Mouse (Mus musculus) liver, postnatal 0 days (tissue): Measurements from ENCODE around the gene Zfp383. TPM values are rescaled to one million over a fixed set of nuclear protein-coding genes. Genes with fewer than 3 reads are reported as not detected.

Experiments
- ATAC-seq: fragments of 200-750 bp; cut with Nextera tagmentation; 2 replicates; pipeline ENCODE4 v1.8.0; 2017; ENCODE audit warnings: mild to moderate bottlenecking, moderate library complexity
- DNase-seq: peaks from one replicate; pipeline ENCODE4 v3.0.0-alpha.2; 2016
- H3K27ac ChIP-seq: fragments of 300-500 bp; sonication (generic); 2 replicates; pipeline ENCODE4 v1.5.1; 2014; ENCODE audit warnings: antibody characterized with exemption, moderate library complexity, mild to moderate bottlenecking, low read depth
- H3K27me3 ChIP-seq: fragments of 300-500 bp; sonication (generic); 2 replicates; pipeline ENCODE4 v1.6.1; 2014; ENCODE audit warnings: low read length, control low read depth, mixed read lengths; ENCODE audit not compliant: insufficient read depth
- H3K36me3 ChIP-seq: fragments of 300-500 bp; sonication (generic); replicated peaks from 2 replicates; pipeline ENCODE4 v1.6.1; 2014; ENCODE audit warnings: mild to moderate bottlenecking, control low read depth, low read length, moderate library complexity, mixed read lengths; ENCODE audit not compliant: insufficient read depth
- H3K4me1 ChIP-seq: fragments of 300-500 bp; sonication (generic); 2 replicates; pipeline ENCODE4 v1.6.1; 2014; ENCODE audit warnings: antibody characterized with exemption, mild to moderate bottlenecking, control low read depth; ENCODE audit not compliant: insufficient read depth
- H3K4me2 ChIP-seq: fragments of 300-500 bp; sonication (generic); 2 replicates; pipeline ENCODE4 v1.6.1; 2014; ENCODE audit warnings: low read depth, mild to moderate bottlenecking, low read length, moderate library complexity, mixed read lengths
- H3K4me3 ChIP-seq: fragments of 300-500 bp; sonication (generic); 2 replicates; pipeline ENCODE4 v1.5.1; 2014; ENCODE audit warnings: low read depth, low read length
- H3K9ac ChIP-seq: fragments of 300-500 bp; sonication (generic); replicated peaks from 2 replicates; pipeline ENCODE4 v1.6.1; 2014; ENCODE audit warnings: mild to moderate bottlenecking, moderate library complexity
- H3K9me3 ChIP-seq: fragments of 300-500 bp; sonication (generic); 2 replicates; pipeline ENCODE4 v1.6.1; 2016; ENCODE audit warnings: mild to moderate bottlenecking, control low read depth, low read length, mixed read lengths
- CTCF ChIP-seq: sonication (generic); IDR thresholded peaks from 2 replicates; pipeline ENCODE4 v1.5.1; 2016; ENCODE audit warnings: antibody characterized with exemption, low read depth
- EP300 ChIP-seq: IDR thresholded peaks from 2 replicates; pipeline ENCODE4 v1.6.1; 2016; ENCODE audit warnings: antibody characterized with exemption, low read depth, mild to moderate bottlenecking
- WGBS: fragments of 180-500 bp; shearing (Covaris S2); extraction: QIAGEN DNeasy Blood & Tissue Kit; methylation state at CpG from one replicate; pipeline ENCODE4 v1.1.7; 2014; ENCODE audit not compliant: insufficient replicate concordance; 5-methylcytosine and 5-hydroxymethylcytosine counted together
- polyA plus RNA-seq: library from polyadenylated mRNA; unstranded; fragments of >200 nt; fragmentation: Nextera tagmentation; extraction: Ambion mirVana; gene quantifications from 2 replicates; pipeline ENCODE4 v1.2.1, GENCODE M21; 2015

Zfp383 gene
- polyA plus RNA-seq, 1 experiment from 2014 or later: 0.59 TPM

GRCm38 (mm10) chr7:29921439-29922093 is 13.5 kb downstream of the Zfp383 start:
- H3K27ac ChIP-seq: no peak overlapping the region
- WGBS: 77% methylated on average over 6 of the region's 6 CpGs
- H3K36me3 ChIP-seq: no peaks in the 10 kb centered on the region
- no peaks in the 10 kb centered on the region for H3K27me3 ChIP-seq
- no peak overlapping the region for H3K4me3 ChIP-seq
- no peaks in the 10 kb centered on the region for H3K4me1 ChIP-seq
- no peak overlapping the region for H3K4me2 ChIP-seq
- DNase-seq (no peak), ATAC-seq (no peak)
- TF ChIP-seq EP300 (no peak), CTCF (no peak)
- H3K9me3 ChIP-seq: no peaks in the 10 kb centered on the region
- no peak overlapping the region for H3K9ac ChIP-seq

DNA sequence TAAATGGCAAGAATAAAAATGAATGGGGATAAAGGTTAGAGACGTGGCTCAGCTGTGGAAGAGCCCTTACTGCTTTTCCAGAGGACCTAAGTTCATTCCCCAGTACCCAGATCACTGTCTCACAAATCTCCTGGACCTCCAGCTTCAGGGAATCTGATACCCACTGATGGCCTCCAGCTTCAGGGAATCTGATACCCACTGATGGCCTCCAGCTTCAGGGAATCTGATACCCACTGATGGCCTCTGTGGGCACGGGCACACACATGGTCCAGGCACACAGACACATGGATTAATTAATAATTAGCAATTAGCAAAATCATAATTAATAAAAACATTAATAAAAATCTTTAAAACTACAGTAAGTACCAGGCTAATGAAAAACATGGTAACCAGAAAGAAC is 14.8 kb downstream of the Zfp383 start:
- Histone ChIP-seq H3K4me1 (no peaks in the 10 kb centered on the region), H3K27me3 (no peaks in the 10 kb centered on the region), H3K36me3 (no peaks in the 10 kb centered on the region), H3K9ac (no peak overlapping the region), H3K9me3 (no peaks in the 10 kb centered on the region), H3K4me2 (no peak overlapping the region), H3K27ac (no peak overlapping the region), H3K4me3 (no peak overlapping the region)
- WGBS: 78% methylated on average over 2 of the region's 2 CpGs
- ATAC-seq (no peak), DNase-seq (no peak)
- no peak for TF ChIP-seq EP300
- TF ChIP-seq CTCF: no peak

DNA sequence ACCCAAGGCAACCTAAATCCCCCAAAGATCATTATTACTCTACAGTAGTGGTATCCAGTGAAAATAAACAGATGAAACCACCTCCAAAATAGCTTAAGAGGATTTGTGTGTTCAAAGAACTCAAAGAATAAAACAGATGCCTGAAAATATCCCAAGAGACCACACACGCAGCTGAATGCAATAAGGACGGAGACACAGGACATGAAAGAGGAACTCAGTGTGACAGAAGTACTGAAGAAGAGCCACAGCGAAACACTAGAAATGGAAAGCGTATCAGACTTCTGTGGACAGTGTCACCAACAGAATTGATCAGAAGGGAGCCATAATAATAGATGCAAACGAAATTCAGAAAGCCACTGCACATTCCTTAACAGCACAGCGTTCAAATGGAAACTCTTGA is 30.8 kb downstream of the Zfp383 start:
- no peaks in the 10 kb centered on the region for H3K27me3 ChIP-seq
- DNase-seq: no peak
- no peak overlapping the region for H3K4me3 ChIP-seq
- no peak for ATAC-seq
- no peak overlapping the region for H3K9ac ChIP-seq
- no peaks in the 10 kb centered on the region for H3K4me1 ChIP-seq
- H3K4me2 ChIP-seq: no peak overlapping the region
- H3K9me3 ChIP-seq: no peaks in the 10 kb centered on the region
- TF ChIP-seq EP300 (no peak), CTCF (no peak)
- 77% methylated on average over 6 of the region's 6 CpGs for WGBS
- H3K27ac ChIP-seq: no peak overlapping the region
- H3K36me3 ChIP-seq: peaks cover 25% of the 10 kb centered on the region

DNA sequence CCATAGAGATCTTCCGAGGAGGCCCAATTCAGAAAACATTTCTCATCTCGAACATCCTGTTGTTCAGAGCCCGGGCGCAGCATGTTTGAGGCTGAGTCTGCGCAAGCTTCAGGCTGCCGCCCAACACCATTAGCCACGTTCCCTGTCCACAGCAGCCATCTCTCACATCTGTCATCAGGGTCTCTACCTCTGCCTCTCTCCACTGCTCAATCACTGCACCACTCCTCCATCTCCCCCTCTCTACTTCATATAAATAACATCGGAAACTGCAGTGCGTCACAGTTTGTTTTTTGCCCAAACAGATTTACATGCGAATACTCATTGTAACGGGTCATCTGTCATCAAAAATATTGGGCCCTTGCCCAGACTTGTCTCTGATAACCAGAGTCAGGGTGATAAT is 33.0 kb downstream of the Zfp383 start:
- Histone ChIP-seq H3K4me3 (no peak overlapping the region), H3K9me3 (no peaks in the 10 kb centered on the region), H3K9ac (no peak overlapping the region), H3K36me3 (peaks cover 6% of the 10 kb centered on the region), H3K4me2 (no peak overlapping the region), H3K27ac (no peak overlapping the region), H3K27me3 (no peaks in the 10 kb centered on the region), H3K4me1 (no peaks in the 10 kb centered on the region)
- no peak for TF ChIP-seq EP300
- no peak for TF ChIP-seq CTCF
- WGBS: 85% methylated on average over 11 of the region's 11 CpGs
- ATAC-seq (no peak), DNase-seq (no peak)

DNA sequence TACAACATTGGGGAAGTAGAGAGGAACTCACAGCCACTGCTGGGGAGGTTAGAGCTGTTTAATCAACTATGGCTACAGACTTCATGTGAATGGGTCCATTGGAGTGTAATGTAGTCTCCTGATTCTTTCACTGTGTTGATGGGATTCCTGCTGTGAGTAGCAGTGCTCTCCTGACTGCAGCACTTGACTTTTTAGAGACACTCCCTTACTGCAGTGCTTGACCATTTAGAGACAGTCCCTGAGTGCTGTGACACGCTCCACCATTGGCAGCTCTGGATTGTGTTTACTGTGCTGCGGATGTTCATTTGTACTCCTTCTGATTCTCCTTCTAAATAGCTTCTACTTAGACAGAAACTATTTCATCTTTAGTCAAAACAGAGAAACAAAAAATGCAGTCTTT is 34.7 kb downstream of the Zfp383 start:
- no peaks in the 10 kb centered on the region for H3K9me3 ChIP-seq
- H3K4me3 ChIP-seq: no peak overlapping the region
- no peak overlapping the region for H3K27ac ChIP-seq
- H3K4me1 ChIP-seq: no peaks in the 10 kb centered on the region
- no peak for ATAC-seq
- H3K4me2 ChIP-seq: no peak overlapping the region
- H3K9ac ChIP-seq: no peak overlapping the region
- 63% methylated on average over 2 of the region's 2 CpGs for WGBS
- DNase-seq: no peak
- TF ChIP-seq CTCF: no peak
- TF ChIP-seq EP300: no peak
- H3K27me3 ChIP-seq: no peaks in the 10 kb centered on the region
- H3K36me3 ChIP-seq: peaks cover 2% of the 10 kb centered on the region; the same call in 1 of the 2 replicates

DNA sequence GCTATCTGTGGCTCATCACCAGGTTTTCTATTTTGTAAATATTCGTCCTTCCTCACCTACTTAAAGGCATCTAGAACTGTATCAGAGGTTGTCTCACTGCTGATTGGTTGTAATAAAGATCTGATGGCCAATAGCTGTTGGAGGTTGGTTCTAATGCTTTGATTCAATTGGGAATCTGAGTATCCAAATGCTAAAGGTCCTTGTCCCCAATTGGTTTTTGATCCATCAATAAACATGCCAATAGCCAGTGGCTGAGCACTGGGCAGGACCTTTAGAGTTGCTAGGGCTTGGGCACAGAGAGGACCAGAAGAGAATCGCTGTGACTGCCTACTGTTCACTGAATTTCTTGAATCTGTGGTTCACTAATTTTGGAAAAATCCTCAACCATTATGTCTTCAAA is 35.7 kb downstream of the Zfp383 start:
- WGBS: 67% methylated on average over 2 of the region's 2 CpGs
- Histone ChIP-seq H3K4me2 (no peak overlapping the region), H3K36me3 (no peaks in the 10 kb centered on the region), H3K4me3 (no peak overlapping the region), H3K27ac (no peak overlapping the region), H3K27me3 (no peaks in the 10 kb centered on the region), H3K9me3 (no peaks in the 10 kb centered on the region), H3K4me1 (no peaks in the 10 kb centered on the region), H3K9ac (no peak overlapping the region)
- ATAC-seq (no peak), DNase-seq (no peak)
- TF ChIP-seq EP300: no peak
- TF ChIP-seq CTCF: no peak
